Mouse (Mus musculus) adrenal gland, postnatal 36 days (tissue): ENCODE data around the gene Galc. TPM values are rescaled to one million over a fixed set of nuclear protein-coding genes. Genes with fewer than 3 reads are reported as not detected.
A peak's percentile ranks its signal among the peaks of the same experiment; 100 is the strongest.

Experiments used
- DNase-seq, 2 experiments: peaks; one replicate each; pipeline ENCODE4 v3.0.0; 2021; ENCODE audit warnings: mixed read lengths in 1 of 2
- long read RNA-seq, 2 experiments: library from polyadenylated mRNA; stranded (forward); transcript quantifications; one replicate each; pipeline ENCODE4 v2.0.0; 2021; ENCODE audit warnings: borderline sequencing depth in 2 of 2
- total RNA-seq, 2 experiments: library from RNA; stranded (reverse); gene quantifications; 2 replicates each; pipeline ENCODE4 v1.2.3; 2021

The Galc gene
- 10 to 100 TPM; 11.1 to 20.1 TPM for total RNA-seq
- long read RNA-seq, experiment 1 = 0 reads
- long read RNA-seq, experiment 2 = 0 reads

GRCm38 (mm10) chr12:98258845-98259517 lies at the start of gene Galc:
Gene Galc (minus strand): TSS chr12:98259459.
- peak; percentile 93 for DNase-seq

- no peak for DNase-seq
These were observed 48.1 kb upstream of the Galc start for GRCm38 (mm10) chr12:98307179-98307915.

GRCm38 (mm10) chr12:98303013-98303412 lies 43.8 kb upstream of the Galc start:
- DNase-seq = no peak

GRCm38 (mm10) chr12:98301980-98302379 lies 42.7 kb upstream of the Galc start:
- no peak for DNase-seq

- no peak for DNase-seq
These were observed 35.0 kb upstream of the Galc start for GRCm38 (mm10) chr12:98294241-98294640.

GRCm38 (mm10) chr12:98292278-98292677 lies 33.0 kb upstream of the Galc start:
- no peak for DNase-seq

GRCm38 (mm10) chr12:98290475-98290874 lies 31.2 kb upstream of the Galc start:
- DNase-seq = no peak

GRCm38 (mm10) chr12:98284477-98284876 lies 25.2 kb upstream of the Galc start:
- no peak for DNase-seq

- peak in 1 of 2 experiments; percentile 10 for DNase-seq
These were observed 24.2 kb upstream of the Galc start for GRCm38 (mm10) chr12:98283487-98283860.

- DNase-seq = peak; percentile 65 to 71
These were observed 23.7 kb upstream of the Galc start for GRCm38 (mm10) chr12:98282776-98283486.

GRCm38 (mm10) chr12:98280996-98281395 lies 21.7 kb upstream of the Galc start:
- DNase-seq = no peak

- DNase-seq = peak; percentile 53 to 73
These were observed 21.3 kb upstream of the Galc start for GRCm38 (mm10) chr12:98280530-98280929.

- no peak for DNase-seq
These were observed 13.2 kb upstream of the Galc start for GRCm38 (mm10) chr12:98272433-98272832.

- no peak for DNase-seq
These were observed 11.7 kb upstream of the Galc start for GRCm38 (mm10) chr12:98270810-98271566.

- no peak for DNase-seq
These were observed 10.8 kb upstream of the Galc start for GRCm38 (mm10) chr12:98269791-98270745.

GRCm38 (mm10) chr12:98268441-98269369 lies 9.4 kb upstream of the Galc start, which contains the start of gene Gpr65:
Gene Gpr65 (plus strand): TSS chr12:98268635.
- DNase-seq = no peak

GRCm38 (mm10) chr12:98265697-98266096 lies 6.4 kb upstream of the Galc start:
- no peak for DNase-seq

GRCm38 (mm10) chr12:98259518-98259852 lies 226 bp upstream of the Galc start:
- DNase-seq = no peak

GRCm38 (mm10) chr12:98258371-98258844 lies 851 bp downstream of the Galc start:
- no peak for DNase-seq
